Mouse (Mus musculus): ENCODE results near the gene Rhoh. TPM values are rescaled to one million over a fixed set of nuclear protein-coding genes. Genes with fewer than 3 reads are reported as not detected.

Gene Rhoh
- total and polyA plus RNA-seq, 2 experiments from 2014 or later: 0.42 to 0.45 TPM

DNA sequence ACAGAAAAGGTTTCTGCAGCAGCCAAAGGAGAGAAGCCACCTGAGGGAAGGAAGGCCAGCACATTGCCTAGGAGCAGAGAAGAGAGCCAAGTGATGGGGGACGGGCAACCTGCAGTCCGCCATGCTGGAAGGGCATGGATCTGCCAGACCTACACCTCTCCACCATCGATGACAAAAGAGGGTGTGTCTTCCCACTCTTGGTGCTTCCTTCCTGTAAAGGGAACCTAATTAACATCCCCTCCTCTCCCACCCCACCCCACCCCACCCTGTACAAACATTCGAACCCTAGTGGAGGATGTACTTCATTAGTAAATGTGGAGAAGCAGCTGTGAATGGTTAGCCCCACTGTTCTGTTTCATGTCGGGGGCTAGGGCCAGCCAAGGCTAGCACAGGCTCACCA lies 51.2 kb downstream of the Rhoh start:
- Histone ChIP-seq H3K27me3 (ENCODE audit: insufficient read depth, low read length) (no peaks in the 10 kb centered on the region), H3K9me3 (ENCODE audit: low read length) (no peaks in the 10 kb centered on the region), H3K9ac (replicated peaks; ENCODE audit: low read length) (no peak overlapping the region), H3K4me1 (ENCODE audit: insufficient read depth, low read length) (no peaks in the 10 kb centered on the region), H3K36me3 (ENCODE audit: insufficient read depth, low read length) (no peaks in the 10 kb centered on the region), H3K4me3 (ENCODE audit: low read length) (no peak overlapping the region), H3K4me2 (ENCODE audit: low read depth, low read length) (no peak overlapping the region), H3K27ac (no peak overlapping the region)
- no peak for DNase-seq (ENCODE audit: low spot score)
- TF ChIP-seq CTCF (IDR thresholded peaks at IDR 0.05; ENCODE audit: low read depth): no peak
- WGBS: 91% methylated on average over 5 of the region's 5 CpGs
- ATAC-seq: no peak

DNA sequence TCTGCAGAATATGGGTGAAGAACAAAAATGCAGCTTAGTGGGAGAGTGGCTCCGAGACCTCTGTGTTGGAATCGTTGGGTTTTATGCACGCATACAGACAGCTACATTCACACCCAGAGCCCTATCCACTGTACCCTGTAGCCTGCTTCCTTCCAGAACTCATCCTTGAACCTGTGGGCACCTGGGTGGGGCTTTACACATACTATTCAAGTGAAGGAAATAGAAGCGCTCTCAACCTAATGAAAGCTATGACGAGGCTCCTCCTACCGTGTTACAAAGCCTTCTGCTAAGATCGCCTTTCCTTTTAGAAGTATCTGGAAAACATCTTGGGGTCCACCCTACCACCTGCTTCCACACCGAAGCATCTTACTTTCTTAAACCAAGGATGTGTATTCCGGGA lies 52.1 kb downstream of the Rhoh start:
- H3K9me3 ChIP-seq (ENCODE audit: low read length): no peaks in the 10 kb centered on the region
- no peaks in the 10 kb centered on the region for H3K36me3 ChIP-seq (ENCODE audit: insufficient read depth, low read length)
- H3K9ac ChIP-seq (replicated peaks; ENCODE audit: low read length): no peak overlapping the region
- TF ChIP-seq CTCF (IDR thresholded peaks at IDR 0.05; ENCODE audit: low read depth): no peak
- no peak overlapping the region for H3K4me2 ChIP-seq (ENCODE audit: low read depth, low read length)
- H3K27me3 ChIP-seq (ENCODE audit: insufficient read depth, low read length): no peaks in the 10 kb centered on the region
- no peak overlapping the region for H3K27ac ChIP-seq
- ATAC-seq: no peak
- H3K4me3 ChIP-seq (ENCODE audit: low read length): no peak overlapping the region
- H3K4me1 ChIP-seq (ENCODE audit: insufficient read depth, low read length): no peaks in the 10 kb centered on the region; the same call in 1 of the 2 replicates
- WGBS: 95% methylated on average over 9 of the region's 9 CpGs
- no peak for DNase-seq (ENCODE audit: low spot score)

DNA sequence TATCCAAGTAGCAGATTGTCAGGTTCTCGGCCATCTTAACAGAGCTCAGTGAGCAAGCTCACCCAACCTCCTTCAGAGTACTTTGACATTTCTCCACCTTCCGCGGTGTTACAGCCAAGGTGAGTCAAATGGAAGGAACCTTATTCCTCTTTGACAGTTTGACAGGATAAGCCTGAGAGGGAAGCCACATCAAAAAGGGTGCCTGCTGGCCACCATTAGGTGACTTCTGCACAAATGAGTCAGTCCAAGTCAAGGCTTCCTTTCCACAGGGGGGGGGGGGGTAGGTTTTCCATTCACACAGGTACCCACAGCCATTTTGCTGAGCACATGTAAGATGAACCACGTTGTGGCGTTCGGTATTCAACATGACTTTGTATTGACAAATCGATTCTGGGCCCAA lies 53.3 kb downstream of the Rhoh start:
- Histone ChIP-seq H3K9me3 (ENCODE audit: low read length) (no peaks in the 10 kb centered on the region), H3K27me3 (ENCODE audit: insufficient read depth, low read length) (no peaks in the 10 kb centered on the region), H3K4me2 (ENCODE audit: low read depth, low read length) (no peak overlapping the region), H3K4me1 (ENCODE audit: insufficient read depth, low read length) (no peaks in the 10 kb centered on the region; the same call in 1 of the 2 replicates), H3K36me3 (ENCODE audit: insufficient read depth, low read length) (no peaks in the 10 kb centered on the region), H3K27ac (no peak overlapping the region), H3K4me3 (ENCODE audit: low read length) (no peak overlapping the region), H3K9ac (replicated peaks; ENCODE audit: low read length) (no peak overlapping the region)
- TF ChIP-seq CTCF (IDR thresholded peaks at IDR 0.05; ENCODE audit: low read depth): no peak
- whole genome bisulfite sequencing: 91% methylated on average over 7 of the region's 7 CpGs
- ATAC-seq: no peak
- no peak for DNase-seq (ENCODE audit: low spot score)

DNA sequence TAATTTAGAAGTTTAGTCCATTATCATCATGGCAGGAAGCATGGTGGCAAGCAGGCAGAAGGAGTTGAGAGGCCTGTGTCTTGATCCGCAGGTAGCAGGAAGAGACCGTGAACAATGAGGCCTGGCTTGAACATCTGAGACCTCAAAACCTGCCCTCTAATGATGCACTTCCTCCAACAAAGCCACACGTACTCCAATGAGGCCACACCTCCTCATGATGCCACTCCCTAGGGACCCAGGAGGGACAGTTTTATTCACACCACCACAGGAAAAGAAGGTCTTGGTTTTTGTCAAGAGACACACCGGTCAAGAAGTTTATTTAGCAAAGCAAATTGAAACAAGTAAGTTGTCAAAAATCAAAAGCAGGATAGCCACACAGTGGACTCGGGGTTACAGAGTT lies 55.9 kb downstream of the Rhoh start:
- H3K36me3 ChIP-seq (ENCODE audit: insufficient read depth, low read length): no peaks in the 10 kb centered on the region
- DNase-seq (ENCODE audit: low spot score) (no peak), ATAC-seq (no peak)
- H3K4me1 ChIP-seq (ENCODE audit: insufficient read depth, low read length): no peaks in the 10 kb centered on the region; the same call in 1 of the 2 replicates
- H3K9me3 ChIP-seq (ENCODE audit: low read length): no peaks in the 10 kb centered on the region
- H3K27ac ChIP-seq: no peak overlapping the region
- H3K9ac ChIP-seq (replicated peaks; ENCODE audit: low read length): no peak overlapping the region
- TF ChIP-seq CTCF (IDR thresholded peaks at IDR 0.05; ENCODE audit: low read depth): no peak
- H3K27me3 ChIP-seq (ENCODE audit: insufficient read depth, low read length): no peaks in the 10 kb centered on the region
- no peak overlapping the region for H3K4me3 ChIP-seq (ENCODE audit: low read length)
- 87% methylated on average over 5 of the region's 5 CpGs for WGBS
- no peak overlapping the region for H3K4me2 ChIP-seq (ENCODE audit: low read depth, low read length)

DNA sequence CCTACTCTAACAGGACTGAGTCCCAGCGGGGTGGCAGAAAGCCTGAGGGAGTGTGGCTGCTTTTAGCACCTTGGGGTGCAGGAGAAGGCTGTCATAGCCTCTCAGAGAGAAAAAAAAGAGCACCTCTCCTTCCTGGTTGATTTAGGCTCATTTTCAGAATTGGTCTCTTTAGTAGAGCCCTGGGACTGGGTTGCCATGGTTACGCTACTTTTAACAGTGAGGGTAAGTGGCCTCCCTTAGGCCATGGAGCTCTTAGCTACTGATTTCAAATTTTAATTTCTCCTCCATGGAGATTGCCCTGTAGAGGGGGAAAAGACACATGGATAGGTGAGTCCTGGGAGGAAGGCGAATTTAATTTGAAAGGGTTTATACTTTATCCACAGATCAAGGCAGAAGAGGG lies 57.6 kb downstream of the Rhoh start:
- Histone ChIP-seq H3K4me3 (ENCODE audit: low read length) (no peak overlapping the region), H3K27me3 (ENCODE audit: insufficient read depth, low read length) (no peaks in the 10 kb centered on the region), H3K36me3 (ENCODE audit: insufficient read depth, low read length) (no peaks in the 10 kb centered on the region), H3K9ac (replicated peaks; ENCODE audit: low read length) (no peak overlapping the region), H3K4me1 (ENCODE audit: insufficient read depth, low read length) (no peaks in the 10 kb centered on the region; the same call in 1 of the 2 replicates), H3K9me3 (ENCODE audit: low read length) (no peaks in the 10 kb centered on the region), H3K27ac (peak overlapping the region; percentile 42; the same call in 1 of the 2 replicates), H3K4me2 (ENCODE audit: low read depth, low read length) (no peak overlapping the region)
- WGBS: 76% methylated on average over 3 of the region's 3 CpGs
- ATAC-seq (peak; percentile 71), DNase-seq (ENCODE audit: low spot score) (peak; percentile 70)
- TF ChIP-seq CTCF (IDR thresholded peaks at IDR 0.05; ENCODE audit: low read depth): no peak

DNA sequence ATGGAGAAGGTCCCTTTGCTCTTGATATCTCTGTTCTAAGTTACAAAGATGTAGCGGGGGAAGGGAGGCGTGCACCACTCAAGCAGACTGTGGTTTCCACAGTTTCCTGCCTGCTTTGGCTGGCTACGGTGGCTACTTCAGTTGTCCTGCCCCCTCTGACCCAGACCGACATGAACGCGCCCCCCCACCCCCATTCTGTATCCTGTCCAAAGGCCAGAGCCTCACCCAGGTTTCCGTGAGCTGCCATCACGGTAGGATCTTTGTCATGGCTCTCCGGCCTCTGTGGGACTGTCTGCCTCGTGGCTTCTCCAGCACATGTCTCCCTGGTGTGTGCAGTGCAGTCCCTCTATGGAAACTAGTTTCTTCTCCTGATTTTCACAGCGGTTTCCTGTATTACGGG lies 58.3 kb downstream of the Rhoh start:
- Histone ChIP-seq H3K36me3 (ENCODE audit: insufficient read depth, low read length) (no peaks in the 10 kb centered on the region), H3K4me3 (ENCODE audit: low read length) (no peak overlapping the region), H3K9ac (replicated peaks; ENCODE audit: low read length) (no peak overlapping the region), H3K27ac (no peak overlapping the region), H3K4me1 (ENCODE audit: insufficient read depth, low read length) (no peaks in the 10 kb centered on the region; the same call in 1 of the 2 replicates), H3K27me3 (ENCODE audit: insufficient read depth, low read length) (no peaks in the 10 kb centered on the region), H3K9me3 (ENCODE audit: low read length) (no peaks in the 10 kb centered on the region), H3K4me2 (ENCODE audit: low read depth, low read length) (no peak overlapping the region)
- no peak for DNase-seq (ENCODE audit: low spot score)
- TF ChIP-seq CTCF (IDR thresholded peaks at IDR 0.05; ENCODE audit: low read depth): no peak
- no peak for ATAC-seq
- WGBS: 78% methylated on average over 12 of the region's 12 CpGs

DNA sequence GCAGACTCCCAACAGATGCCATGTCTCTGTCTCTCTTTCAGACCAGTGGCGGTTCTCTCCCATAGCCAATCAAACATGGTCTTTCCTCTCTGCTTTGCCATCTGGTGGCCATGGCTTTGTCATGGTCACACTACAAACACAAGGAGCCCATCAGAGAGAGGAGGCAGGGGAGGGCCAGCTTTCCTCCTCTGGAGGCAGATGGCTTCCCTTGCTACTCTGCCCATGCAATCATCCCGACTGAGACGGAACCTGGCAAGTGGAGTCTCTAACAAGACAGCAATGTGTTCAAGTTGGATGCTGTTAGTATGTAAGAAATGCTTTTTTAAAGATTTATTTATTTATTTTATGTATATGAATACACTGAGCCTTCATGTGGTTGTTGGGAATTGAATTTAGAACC lies 58.9 kb downstream of the Rhoh start:
- H3K36me3 ChIP-seq (ENCODE audit: insufficient read depth, low read length): no peaks in the 10 kb centered on the region
- no peak for TF ChIP-seq CTCF (IDR thresholded peaks at IDR 0.05; ENCODE audit: low read depth)
- H3K9ac ChIP-seq (replicated peaks; ENCODE audit: low read length): no peak overlapping the region
- H3K4me3 ChIP-seq (ENCODE audit: low read length): no peak overlapping the region
- no peak overlapping the region for H3K27ac ChIP-seq
- no peak overlapping the region for H3K4me2 ChIP-seq (ENCODE audit: low read depth, low read length)
- H3K4me1 ChIP-seq (ENCODE audit: insufficient read depth, low read length): no peaks in the 10 kb centered on the region; the same call in 1 of the 2 replicates
- ATAC-seq (no peak; the same call in 1 of the 2 replicates), DNase-seq (ENCODE audit: low spot score) (no peak)
- H3K9me3 ChIP-seq (ENCODE audit: low read length): no peaks in the 10 kb centered on the region
- no peaks in the 10 kb centered on the region for H3K27me3 ChIP-seq (ENCODE audit: insufficient read depth, low read length)
- WGBS: 88% methylated on average over 3 of the region's 3 CpGs
